Mouse (Mus musculus): ENCODE results near the gene Mospd3. TPM values are rescaled to one million over a fixed set of nuclear protein-coding genes. Genes with fewer than 3 reads are reported as not detected.

The Mospd3 gene
- polyA plus RNA-seq (2014; fragmentation: Illumina TruSeq; extraction: RNeasy Lipid Tissue Mini Kit (QIAGEN cat#74804); ENCODE audit: low read depth, low replicate concordance): not detected

DNA sequence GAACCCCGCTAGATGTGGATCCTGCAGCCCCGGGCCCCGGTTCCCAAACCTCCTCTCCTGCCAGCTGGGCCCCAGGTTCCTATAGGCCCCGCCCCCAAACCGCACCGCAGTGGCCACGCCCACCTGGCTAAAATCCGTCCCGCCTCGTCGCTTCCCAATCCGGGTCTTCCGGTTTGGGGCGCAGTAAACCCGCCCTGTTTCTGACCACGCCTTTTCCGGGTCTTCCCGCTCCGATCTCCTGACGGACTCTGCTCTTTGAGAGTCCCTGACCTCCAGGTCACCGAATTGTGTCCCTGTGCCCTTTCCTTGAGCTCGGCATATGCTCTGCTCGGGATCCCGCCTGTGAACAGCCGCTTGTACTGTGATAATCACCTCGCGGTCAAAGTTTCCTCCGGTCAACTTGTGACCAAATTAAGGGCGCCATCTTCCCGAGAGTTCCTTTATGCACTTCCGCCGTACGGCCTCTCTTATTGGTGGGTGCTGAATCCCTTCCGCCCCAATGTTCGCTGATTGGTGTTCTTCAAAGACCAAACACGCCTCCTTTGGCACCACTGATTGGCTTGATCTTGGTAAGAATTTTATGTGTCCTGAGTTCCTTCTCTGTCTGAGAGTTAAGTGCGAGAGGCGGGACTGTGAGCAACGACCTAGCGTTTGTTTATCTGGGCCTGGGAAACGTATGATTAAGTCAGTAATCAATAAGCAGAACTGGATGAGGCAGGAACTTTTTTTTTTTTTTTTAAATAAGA lies at the start of gene Mospd3:
TSS of gene Mospd3 (minus strand) at position 440 of the 746 bp plus-strand sequence.

DNA sequence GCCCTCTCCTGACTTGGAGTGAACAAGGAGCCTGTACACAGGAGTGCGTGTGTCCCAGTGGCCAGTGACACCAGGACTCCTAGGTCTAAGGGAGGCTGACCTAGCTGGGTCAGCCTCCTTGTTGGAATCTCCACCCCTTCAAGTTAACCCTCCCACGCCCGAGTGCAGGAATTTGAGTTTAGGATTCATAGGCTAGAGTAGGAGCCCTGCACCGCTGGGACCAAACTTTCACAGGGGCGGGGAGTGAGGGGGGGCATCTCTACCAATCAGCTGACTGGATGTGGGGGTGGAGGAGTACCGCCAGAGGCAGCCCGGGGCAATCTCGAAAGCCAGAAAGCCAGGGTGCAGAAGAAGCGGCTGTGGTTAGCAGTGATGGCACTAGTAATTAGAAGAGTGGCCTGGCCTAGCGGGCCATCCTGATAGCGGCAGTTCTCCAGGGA lies 44.8 kb upstream of the Mospd3 start, which contains the start of gene Irs3:
TSS of gene Irs3 (minus strand) at position 63 of the 440 bp plus-strand sequence.

DNA sequence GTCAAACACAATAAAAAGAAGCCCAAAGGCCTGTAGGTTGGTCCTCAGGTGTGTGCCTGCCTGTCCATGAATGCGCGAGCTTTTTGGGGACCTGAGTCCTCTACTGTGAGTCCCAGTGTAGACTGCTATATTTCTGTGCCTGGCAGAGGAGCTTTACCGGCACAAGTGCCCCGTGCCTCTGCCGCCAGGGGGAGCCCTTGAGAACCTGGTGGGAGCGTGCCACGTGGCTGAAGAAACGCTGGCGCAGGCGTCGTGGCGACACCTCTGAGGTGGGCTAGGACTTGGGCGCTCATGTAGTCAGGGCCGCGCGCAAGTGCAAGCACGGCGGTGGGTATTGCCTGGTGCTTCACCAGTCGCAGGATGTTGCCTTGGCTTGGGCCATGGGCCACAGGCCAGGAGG lies 40.2 kb upstream of the Mospd3 start, which contains the start of gene Sap25:
TSS of gene Sap25 (plus strand) at position 281 of the 400 bp plus-strand sequence.

DNA sequence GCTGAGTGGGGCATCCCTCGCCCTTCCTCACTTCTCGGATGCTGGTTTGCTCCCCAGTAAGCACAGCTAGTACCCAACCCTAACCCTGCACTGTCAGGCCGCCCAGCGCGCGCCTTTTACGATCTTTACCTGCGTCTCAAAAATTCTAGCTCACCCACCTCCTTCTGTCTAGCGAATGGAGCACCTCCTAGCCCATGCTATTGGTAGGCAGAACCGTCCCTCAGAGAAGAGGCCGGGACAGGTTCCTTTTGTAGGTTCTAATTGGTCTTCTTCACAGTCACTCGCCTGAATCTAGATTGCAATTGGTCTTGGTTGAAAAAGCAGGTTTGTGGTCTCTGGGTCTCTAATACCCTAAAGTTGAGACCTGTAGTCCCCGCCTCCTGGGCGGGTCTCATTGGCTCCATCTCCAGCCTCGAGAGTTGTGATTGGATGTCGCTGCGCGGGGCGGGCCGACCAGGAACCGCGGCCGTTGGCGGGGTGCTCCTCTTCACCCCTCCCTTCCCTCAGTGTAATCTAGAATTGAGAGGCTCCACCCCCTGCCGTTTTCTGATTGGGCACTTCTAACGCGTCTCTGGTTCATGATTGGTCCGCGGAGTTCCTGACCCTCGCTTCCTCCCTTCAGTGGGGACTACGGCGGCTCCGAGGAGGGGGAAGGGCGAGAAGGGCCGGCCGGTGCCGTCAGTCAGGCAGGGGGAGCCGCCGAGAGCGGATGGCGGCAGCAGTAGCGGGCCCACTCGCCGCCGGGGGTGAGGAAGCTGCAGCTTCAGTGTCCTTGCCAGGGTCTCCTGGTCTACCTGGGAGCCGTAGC lies 27.8 kb upstream of the Mospd3 start, which contains the start of the genes Fbxo24, Lrch4 and Gm20605:
TSS of gene Fbxo24 (minus strand) at position 505 of the 808 bp plus-strand sequence.
TSS of gene Lrch4 (plus strand) at position 624 of the 808 bp plus-strand sequence.
TSS of gene Gm20605 (plus strand) at position 678 of the 808 bp plus-strand sequence.

DNA sequence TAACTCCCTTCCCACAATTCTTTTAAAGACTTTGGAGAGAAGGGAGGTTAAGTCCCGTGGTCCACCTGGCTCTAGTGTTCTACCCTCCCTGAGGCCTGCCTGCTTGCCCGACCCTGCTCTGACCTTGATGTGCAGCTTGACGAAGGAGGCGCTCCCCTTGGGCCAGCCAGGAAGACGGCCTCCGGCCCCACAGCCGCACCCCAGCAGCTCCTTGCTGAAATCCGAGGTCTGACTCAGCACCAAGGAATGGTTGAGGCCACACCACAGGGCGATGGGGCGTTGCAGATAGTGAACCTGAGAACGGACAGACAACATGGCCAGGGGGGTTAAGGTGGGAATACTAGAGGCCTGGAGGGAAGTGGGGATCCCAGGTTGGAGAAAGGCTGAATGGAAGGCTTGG lies 12.7 kb upstream of the Mospd3 start, which contains the start of gene Pcolce:
TSS of gene Pcolce (minus strand) at position 235 of the 400 bp plus-strand sequence.

DNA sequence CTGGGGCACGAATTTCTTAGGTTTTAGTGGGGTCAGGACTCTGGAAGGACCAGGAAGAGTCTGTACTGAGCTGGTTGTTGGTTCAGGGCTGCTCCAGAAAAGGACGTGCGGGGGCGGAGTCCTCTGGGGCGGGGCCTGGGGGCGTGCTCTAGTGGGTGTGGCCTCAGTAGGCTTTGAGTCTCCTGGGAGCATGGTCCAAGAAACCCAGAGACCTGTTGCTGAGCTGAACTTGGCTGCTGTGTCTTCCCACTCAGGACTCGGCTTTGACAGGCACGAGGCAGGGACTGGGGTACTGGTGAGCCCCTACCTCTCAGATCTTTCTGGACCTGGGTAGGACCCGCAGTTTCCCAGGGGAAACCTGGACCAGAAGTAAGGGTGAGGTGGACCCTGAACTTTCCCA lies 31.2 kb downstream of the Mospd3 start, which contains the start of gene Tfr2:
TSS of gene Tfr2 (plus strand) at position 176 of the 400 bp plus-strand sequence.

DNA sequence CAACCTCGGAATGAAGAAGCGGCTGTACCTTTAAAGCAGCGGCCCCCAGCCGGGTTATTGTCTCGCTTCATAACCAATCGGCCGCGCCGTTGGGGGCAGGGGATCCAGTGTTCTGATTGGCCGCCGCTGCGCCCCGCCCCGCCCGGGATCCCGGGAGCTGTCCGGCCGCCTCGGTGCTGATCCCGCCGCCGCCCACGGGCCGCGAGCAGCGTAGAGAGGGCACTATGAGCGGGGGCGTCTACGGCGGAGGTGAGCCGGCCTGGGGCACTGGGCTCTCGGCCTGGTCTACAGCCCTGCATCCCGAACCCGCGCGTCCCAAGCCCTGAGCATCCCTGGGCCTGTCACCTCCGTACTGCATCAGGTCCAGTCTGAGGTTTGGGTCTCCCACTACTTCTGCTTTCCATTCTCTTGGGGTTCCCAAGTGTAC lies 47.4 kb downstream of the Mospd3 start, which contains the start of gene Actl6b:
TSS of gene Actl6b (plus strand) at position 107 of the 427 bp plus-strand sequence.

Other genes with a start within 250 kb of the Mospd3 start
- gene Zan, start 124.0 kb downstream of the Mospd3 start, polyA plus RNA-seq (2014; fragmentation: Illumina TruSeq; extraction: RNeasy Lipid Tissue Mini Kit (QIAGEN cat#74804); ENCODE audit: low read depth, low replicate concordance): 10.9 TPM
- not detected for gene Pop7, start 98.5 kb downstream of the Mospd3 start, polyA plus RNA-seq (2014; fragmentation: Illumina TruSeq; extraction: RNeasy Lipid Tissue Mini Kit (QIAGEN cat#74804); ENCODE audit: low read depth, low replicate concordance)
- 2.5 TPM for gene Gigyf1, start 82.5 kb downstream of the Mospd3 start, polyA plus RNA-seq (2014; fragmentation: Illumina TruSeq; extraction: RNeasy Lipid Tissue Mini Kit (QIAGEN cat#74804); ENCODE audit: low read depth, low replicate concordance)
- gene Epo, start 67.8 kb downstream of the Mospd3 start, polyA plus RNA-seq (2014; fragmentation: Illumina TruSeq; extraction: RNeasy Lipid Tissue Mini Kit (QIAGEN cat#74804); ENCODE audit: low read depth, low replicate concordance): not detected
- gene Gnb2, start 67.5 kb downstream of the Mospd3 start, polyA plus RNA-seq (2014; fragmentation: Illumina TruSeq; extraction: RNeasy Lipid Tissue Mini Kit (QIAGEN cat#74804); ENCODE audit: low read depth, low replicate concordance): 2.5 TPM
- gene Actl6b, start 47.5 kb downstream of the Mospd3 start, polyA plus RNA-seq (2014; fragmentation: Illumina TruSeq; extraction: RNeasy Lipid Tissue Mini Kit (QIAGEN cat#74804); ENCODE audit: low read depth, low replicate concordance): not detected
- gene Tfr2, start 31.2 kb downstream of the Mospd3 start, polyA plus RNA-seq (2014; fragmentation: Illumina TruSeq; extraction: RNeasy Lipid Tissue Mini Kit (QIAGEN cat#74804); ENCODE audit: low read depth, low replicate concordance): not detected
- gene Pcolce, start 12.7 kb upstream of the Mospd3 start, polyA plus RNA-seq (2014; fragmentation: Illumina TruSeq; extraction: RNeasy Lipid Tissue Mini Kit (QIAGEN cat#74804); ENCODE audit: low read depth, low replicate concordance): 5.8 TPM
- gene Fbxo24, start 27.9 kb upstream of the Mospd3 start, polyA plus RNA-seq (2014; fragmentation: Illumina TruSeq; extraction: RNeasy Lipid Tissue Mini Kit (QIAGEN cat#74804); ENCODE audit: low read depth, low replicate concordance): not detected
- gene Lrch4, start 28.1 kb upstream of the Mospd3 start, polyA plus RNA-seq (2014; fragmentation: Illumina TruSeq; extraction: RNeasy Lipid Tissue Mini Kit (QIAGEN cat#74804); ENCODE audit: low read depth, low replicate concordance): 0.85 TPM
- gene Gm20605, start 28.1 kb upstream of the Mospd3 start, polyA plus RNA-seq (2014; fragmentation: Illumina TruSeq; extraction: RNeasy Lipid Tissue Mini Kit (QIAGEN cat#74804); ENCODE audit: low read depth, low replicate concordance): not detected
- gene Sap25, start 40.3 kb upstream of the Mospd3 start, polyA plus RNA-seq (2014; fragmentation: Illumina TruSeq; extraction: RNeasy Lipid Tissue Mini Kit (QIAGEN cat#74804); ENCODE audit: low read depth, low replicate concordance): 1.6 TPM
- not detected for gene Irs3, start 44.7 kb upstream of the Mospd3 start, polyA plus RNA-seq (2014; fragmentation: Illumina TruSeq; extraction: RNeasy Lipid Tissue Mini Kit (QIAGEN cat#74804); ENCODE audit: low read depth, low replicate concordance)
- gene Agfg2, start 83.7 kb upstream of the Mospd3 start, polyA plus RNA-seq (2014; fragmentation: Illumina TruSeq; extraction: RNeasy Lipid Tissue Mini Kit (QIAGEN cat#74804); ENCODE audit: low read depth, low replicate concordance): 11.5 TPM
- gene Nyap1, start 140.5 kb upstream of the Mospd3 start, polyA plus RNA-seq (2014; fragmentation: Illumina TruSeq; extraction: RNeasy Lipid Tissue Mini Kit (QIAGEN cat#74804); ENCODE audit: low read depth, low replicate concordance): 0.47 TPM
- 6.2 TPM for gene Tsc22d4, start 144.7 kb upstream of the Mospd3 start, polyA plus RNA-seq (2014; fragmentation: Illumina TruSeq; extraction: RNeasy Lipid Tissue Mini Kit (QIAGEN cat#74804); ENCODE audit: low read depth, low replicate concordance)
- 4.4 TPM for gene Ppp1r35, start 177.8 kb upstream of the Mospd3 start, polyA plus RNA-seq (2014; fragmentation: Illumina TruSeq; extraction: RNeasy Lipid Tissue Mini Kit (QIAGEN cat#74804); ENCODE audit: low read depth, low replicate concordance)
- 6.9 TPM for gene Mepce, start 186.6 kb upstream of the Mospd3 start, polyA plus RNA-seq (2014; fragmentation: Illumina TruSeq; extraction: RNeasy Lipid Tissue Mini Kit (QIAGEN cat#74804); ENCODE audit: low read depth, low replicate concordance)
- 5.9 TPM for gene Zcwpw1, start 186.7 kb upstream of the Mospd3 start, polyA plus RNA-seq (2014; fragmentation: Illumina TruSeq; extraction: RNeasy Lipid Tissue Mini Kit (QIAGEN cat#74804); ENCODE audit: low read depth, low replicate concordance)
- 2.6 TPM for gene Pilra, start 235.2 kb upstream of the Mospd3 start, polyA plus RNA-seq (2014; fragmentation: Illumina TruSeq; extraction: RNeasy Lipid Tissue Mini Kit (QIAGEN cat#74804); ENCODE audit: low read depth, low replicate concordance)